Mouse (Mus musculus) embryo, embryonic 9.5 days (tissue): Measurements from ENCODE around the gene Hes7.

Source experiments
- DNase-seq: peaks from one replicate; pipeline ENCODE4 v3.0.0-alpha.2; 2017; ENCODE audit errors: extremely low spot score

The Hes7 gene

DNA sequence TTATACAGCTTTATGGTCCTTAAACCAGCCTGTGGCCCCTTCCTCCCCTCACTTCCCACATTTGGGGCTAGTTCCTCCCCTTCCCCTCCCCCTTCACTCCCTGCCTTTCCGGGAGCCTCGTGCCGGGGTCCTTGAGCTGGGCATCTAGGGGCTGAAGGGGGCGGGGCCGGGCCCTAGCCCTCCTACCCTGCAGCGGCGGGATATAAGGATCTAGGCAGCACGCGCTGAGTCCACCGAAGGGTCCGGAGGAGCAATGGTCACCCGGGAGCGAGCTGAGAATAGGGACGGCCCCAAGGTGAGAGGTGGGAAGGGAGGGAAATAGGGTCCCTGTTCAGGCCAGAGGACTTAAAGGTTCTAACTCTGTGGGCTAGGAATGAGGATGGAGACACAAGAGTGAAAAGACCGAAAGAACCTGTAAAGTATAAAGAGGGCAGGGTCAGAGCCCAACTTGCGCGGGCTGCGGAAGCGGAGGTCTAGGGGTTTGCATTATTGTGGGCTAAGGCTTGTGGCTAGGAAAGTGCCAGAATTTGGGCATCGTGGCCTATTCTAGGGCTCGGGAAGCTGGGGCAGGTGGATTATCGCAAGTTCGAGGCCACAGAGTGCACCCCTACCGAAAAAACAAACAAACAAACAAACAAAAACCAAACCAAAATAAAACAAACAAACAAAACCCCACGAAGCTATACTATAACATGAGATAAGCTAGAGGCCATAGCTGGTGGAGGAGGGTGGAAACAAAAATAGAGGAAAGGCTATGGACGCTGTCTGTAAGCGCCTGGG lies at the start of gene Hes7:
Gene Hes7, plus strand, starts transcription at position 184 of the 780 bp plus-strand sequence.
- peak; percentile 72 for DNase-seq

DNA sequence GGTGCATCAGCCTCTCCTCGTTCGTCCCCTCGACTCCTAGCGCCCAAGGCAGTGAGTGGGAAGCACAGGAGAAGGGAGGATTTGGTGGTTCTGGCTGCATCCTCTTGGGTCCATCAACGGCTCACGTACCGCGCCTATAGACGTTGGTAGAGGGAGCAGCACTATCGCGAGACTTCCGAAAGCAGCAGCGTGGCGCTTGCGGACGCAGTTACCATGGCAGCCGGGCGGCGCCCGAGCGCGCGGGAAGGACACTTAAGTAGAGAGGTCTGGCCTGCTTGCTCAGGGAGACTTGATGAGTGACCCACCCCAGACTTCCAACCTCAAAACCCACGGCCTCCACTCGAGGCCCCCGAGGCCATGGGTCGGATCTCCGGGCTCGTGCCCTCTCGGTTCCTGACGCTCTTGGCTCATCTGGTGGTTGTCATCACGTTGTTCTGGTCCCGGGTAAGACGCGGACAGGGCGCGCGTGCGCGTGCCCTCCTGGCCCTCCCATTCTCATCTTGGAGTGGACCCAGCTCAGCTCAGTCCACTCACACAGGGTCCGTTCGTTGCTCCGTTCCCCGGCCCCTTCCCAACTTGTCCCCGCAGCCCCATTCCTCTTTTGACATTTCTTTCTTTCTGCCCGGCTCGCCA lies 49.5 kb upstream of the Hes7 start, which contains the start of gene Tmem107:
Gene Tmem107, plus strand, starts transcription at position 217 of the 633 bp plus-strand sequence.
- DNase-seq = peak; percentile 93

DNA sequence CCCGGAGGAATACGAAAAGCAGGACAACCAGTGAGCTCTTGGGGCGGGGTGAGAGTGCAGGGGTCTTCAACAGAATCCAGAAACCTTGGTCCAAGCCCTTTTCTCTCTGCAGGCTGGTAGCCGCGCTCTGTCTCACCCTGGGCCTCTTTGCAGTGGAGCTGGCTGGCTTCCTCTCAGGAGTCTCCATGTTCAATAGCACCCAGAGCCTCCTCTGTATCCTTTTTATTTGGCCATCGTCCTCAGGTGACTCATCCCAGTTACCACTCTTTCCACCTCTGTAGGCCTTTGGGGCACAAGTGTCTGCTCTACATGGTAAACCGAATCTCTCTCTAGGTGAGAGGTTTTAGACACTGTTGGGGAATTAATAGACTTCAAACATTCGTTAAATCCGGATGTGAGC lies 48.9 kb upstream of the Hes7 start:
- no peak for DNase-seq

DNA sequence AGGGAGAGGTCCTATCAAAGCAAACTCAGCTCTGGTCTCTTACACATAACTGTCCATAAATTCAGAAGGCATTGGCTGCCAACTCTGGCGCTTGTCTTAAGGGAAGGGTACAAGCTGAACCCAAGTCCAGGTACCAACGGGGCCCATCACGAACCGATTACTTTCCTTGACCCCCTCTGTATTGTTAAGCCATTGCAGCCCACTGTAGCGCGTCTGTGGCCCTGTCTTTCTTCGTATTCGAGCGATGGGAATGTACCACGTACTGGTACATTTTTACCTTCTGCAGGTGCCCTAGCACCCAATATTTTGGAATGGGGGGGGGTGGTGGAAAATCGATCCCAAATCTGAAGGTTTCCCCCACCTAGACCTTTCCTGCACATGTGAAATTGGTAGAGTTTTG lies 48.0 kb upstream of the Hes7 start:
- DNase-seq = no peak

GRCm38 (mm10) chr11:69072666-69073064 lies 47.5 kb upstream of the Hes7 start:
- DNase-seq = no peak

- peak; percentile 93 for DNase-seq
Measured at GRCm38 (mm10) chr11:69073065-69073888, 46.9 kb upstream of the Hes7 start.

- no peak for DNase-seq
Measured at GRCm38 (mm10) chr11:69073951-69074775, 46.0 kb upstream of the Hes7 start.

- no peak for DNase-seq
Measured at GRCm38 (mm10) chr11:69074776-69075069, 45.5 kb upstream of the Hes7 start.

GRCm38 (mm10) chr11:69075764-69076479 lies 44.3 kb upstream of the Hes7 start:
- peak; percentile 67 for DNase-seq

DNA sequence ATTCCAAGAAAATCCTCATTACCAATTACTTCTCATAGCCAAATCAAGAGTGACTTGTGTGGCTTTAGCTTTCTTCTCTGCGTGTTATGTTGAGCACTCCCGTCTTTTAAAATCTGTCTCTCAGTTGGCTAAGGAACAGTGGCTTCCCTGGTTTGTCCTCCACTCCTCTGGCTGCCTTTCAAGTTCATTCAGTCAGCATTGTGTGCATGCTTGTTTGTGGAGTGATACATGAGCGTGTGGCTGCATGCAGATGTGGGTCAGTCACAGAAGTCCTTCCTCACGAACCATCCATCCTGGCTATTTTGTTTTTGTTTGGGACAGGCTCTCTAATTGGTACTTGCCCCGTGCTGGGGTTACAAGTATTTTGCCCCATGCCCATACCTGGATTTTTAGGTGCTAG lies 43.6 kb upstream of the Hes7 start:
- no peak for DNase-seq

DNA sequence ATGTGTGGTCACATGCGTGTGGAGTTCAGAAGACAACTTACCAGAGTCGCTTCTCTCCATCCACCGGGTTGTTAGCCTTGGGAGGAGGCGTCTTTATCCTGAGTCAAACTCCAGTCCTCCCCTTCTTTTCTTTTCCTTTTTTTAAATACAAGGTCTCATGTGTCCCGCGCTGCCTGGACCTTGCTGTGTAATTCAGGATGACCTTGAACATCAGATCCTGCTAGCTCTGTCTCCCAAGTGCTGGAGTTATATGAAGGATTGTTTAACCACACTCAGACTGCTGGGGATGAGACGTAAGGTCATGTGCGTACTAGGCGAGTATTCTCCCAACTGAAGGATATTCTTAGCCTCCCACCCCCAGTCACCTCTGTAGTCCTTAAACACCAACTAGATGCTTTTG lies 42.9 kb upstream of the Hes7 start:
- DNase-seq = no peak

DNA sequence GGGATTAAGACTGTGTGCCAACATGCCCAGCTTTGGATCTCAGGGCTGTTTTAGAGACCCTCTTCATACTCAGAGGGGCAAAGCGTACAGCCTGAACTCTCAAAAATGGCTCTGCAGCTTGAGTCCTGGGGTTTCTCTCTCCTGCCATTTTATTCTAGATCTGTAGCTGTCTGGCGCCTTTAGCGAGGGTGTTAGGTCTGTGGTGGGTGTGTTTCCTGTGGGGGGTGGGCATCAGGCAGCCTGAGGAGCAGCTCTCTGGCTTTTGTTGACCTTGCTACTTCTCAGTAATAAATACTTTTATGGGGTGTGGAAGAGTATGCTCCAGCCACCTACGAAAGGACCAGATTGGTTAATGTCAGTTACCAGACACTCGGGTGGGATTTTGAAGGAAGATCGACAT lies 42.2 kb upstream of the Hes7 start:
- DNase-seq = no peak

- DNase-seq = no peak
Measured at GRCm38 (mm10) chr11:69078805-69079438, 41.3 kb upstream of the Hes7 start.

GRCm38 (mm10) chr11:69080102-69080854 lies 39.9 kb upstream of the Hes7 start:
- no peak for DNase-seq

GRCm38 (mm10) chr11:69080855-69081222 lies 39.4 kb upstream of the Hes7 start:
- no peak for DNase-seq

DNA sequence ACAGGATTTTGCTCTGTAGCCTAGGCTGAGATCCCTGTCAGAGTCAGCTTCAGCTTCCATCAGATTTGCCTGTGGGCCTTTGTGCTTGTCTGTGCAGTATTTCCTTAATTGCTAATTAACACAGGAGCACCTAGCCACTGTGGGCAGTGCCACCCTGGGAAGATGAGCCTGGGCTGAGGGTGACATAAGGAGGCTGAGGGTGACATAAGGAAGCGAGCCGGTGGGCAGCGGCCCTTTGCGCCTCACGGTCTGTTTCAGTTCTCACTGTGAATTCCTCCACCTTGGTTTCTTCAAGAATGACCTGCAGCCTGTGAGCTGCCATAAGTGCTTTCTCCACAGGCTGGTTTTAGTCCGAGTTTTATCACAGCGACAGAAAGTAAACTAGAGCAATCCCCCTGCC lies 38.6 kb upstream of the Hes7 start:
- DNase-seq = no peak

DNA sequence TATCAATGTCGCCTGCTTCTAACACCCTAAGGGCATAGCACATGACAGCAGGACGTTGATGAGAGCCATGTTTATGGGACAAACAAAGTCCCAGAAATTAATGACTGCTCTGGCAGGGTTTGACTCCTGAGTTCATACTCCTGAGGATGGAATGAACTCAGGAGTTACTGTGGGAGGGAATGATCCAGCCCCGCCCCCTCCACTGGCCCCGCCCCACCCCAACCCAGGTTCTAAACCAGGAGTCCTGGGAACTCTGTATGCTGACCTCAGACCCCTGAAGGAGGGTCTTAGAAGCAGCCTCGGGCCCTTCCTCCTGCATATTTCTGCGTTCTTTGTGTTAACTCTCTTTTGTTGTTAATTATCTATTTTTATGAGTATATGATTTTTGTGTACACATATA lies 34.6 kb upstream of the Hes7 start:
- no peak for DNase-seq

DNA sequence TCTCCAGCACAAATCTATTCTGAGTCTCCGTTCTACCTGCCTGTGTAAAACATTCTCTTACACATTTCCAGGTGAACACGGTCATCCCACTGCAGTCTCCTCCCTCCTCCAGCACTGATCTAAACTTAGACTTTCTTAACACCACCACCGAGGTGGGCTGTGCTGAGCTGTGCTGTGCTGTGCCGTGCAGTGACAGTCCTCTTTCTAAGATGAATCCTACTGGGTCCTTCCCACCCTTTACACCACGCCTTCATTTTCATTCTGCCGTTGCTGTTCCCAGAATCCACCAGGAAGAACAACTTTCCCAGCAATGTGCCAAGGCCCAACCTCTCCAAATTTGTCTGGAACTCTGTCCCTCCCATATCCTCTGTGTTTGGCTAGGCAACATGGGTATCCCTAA lies 33.8 kb upstream of the Hes7 start:
- DNase-seq = no peak

- no peak for DNase-seq
Measured at GRCm38 (mm10) chr11:69087082-69087481, 33.1 kb upstream of the Hes7 start.

DNA sequence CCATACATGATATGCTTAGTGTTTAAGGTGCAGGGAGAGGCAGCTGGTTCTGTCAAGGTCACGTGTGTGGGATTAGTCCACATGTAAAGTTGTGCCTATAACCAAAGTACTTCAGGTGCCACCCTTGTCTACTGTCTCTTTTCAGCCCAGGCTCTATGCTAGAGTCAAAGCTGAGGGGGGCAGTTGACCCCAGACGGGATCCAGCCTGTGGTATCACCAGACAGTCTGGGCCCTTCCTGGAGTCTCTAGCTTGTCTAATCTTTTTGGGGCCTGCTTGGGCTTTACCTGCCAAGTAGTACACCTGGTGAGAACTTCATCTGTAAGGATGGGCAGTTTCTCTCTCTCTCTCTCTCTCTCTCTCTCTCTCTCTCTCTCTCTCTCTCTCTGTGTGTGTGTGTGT lies 32.6 kb upstream of the Hes7 start:
- no peak for DNase-seq
